Mouse (Mus musculus): Measurements from ENCODE around the gene Sox5.

GRCm38 (mm10) chr6:144339006-144339405 lies 442.8 kb downstream of the Sox5 start:
- TF ChIP-seq CTCF (IDR thresholded peaks at IDR 0.05; ENCODE audit: extremely low read depth, insufficient read depth, low read length), result peak; percentile 66
- TF ChIP-seq POLR2A (IDR thresholded peaks at IDR 0.05; ENCODE audit: extremely low read depth, insufficient read depth, low read length), result no peak

Data from cortical plate, adult 2 months (tissue).